9 mouse cellular contexts compared by ENCODE assay signal in genomic region chr5:24902835-24903234, GRCm38 (mm10).
DNase-seq lines count a peak whose midpoint lies in the region; ATAC-seq and TF ChIP-seq lines count a peak whose summit lies in the region.
"Had no signal": no experiment of that assay in that cellular context is flagged by ENCODE, and none has a peak within 500 bp of the region (broad histone marks: within the 10 kb centered on the region; RNA-seq: fewer than 3 reads in every experiment).

No protein-coding gene starts in this region.

- no peak for TF ChIP-seq POLR2A in MEL (IDR thresholded peaks at IDR 0.05; ENCODE audit: control insufficient read depth in 1 of 2, insufficient read depth in 1 of 2, low read depth in 1 of 2, low read length in 2 of 2, poor library complexity in 1 of 2)

- H3K4me3 ChIP-seq in kidney, embryonic 15.5 days (replicated peaks), result no peak overlapping the region
- H3K4me3 ChIP-seq in MEL (ENCODE audit: control insufficient read depth in 1 of 2, insufficient read depth in 1 of 2, low read depth in 2 of 2, low read length in 2 of 2), result no peak overlapping the region
- H3K4me3 ChIP-seq in intestine, postnatal 0 days (ENCODE audit: low read depth, low read length), result no peak overlapping the region
- H3K4me3 ChIP-seq: megakaryocyte, embryonic 14.5 days had no signal

- ATAC-seq in kidney, embryonic 15.5 days (replicated peaks; ENCODE audit: low FRiP score), result no peak
- ATAC-seq in common myeloid progenitor, adult 5-6 weeks (replicated peaks; ENCODE audit: low read depth, poor library complexity, severe bottlenecking), result peak; percentile 80
- peak; percentile 43 for ATAC-seq in intestine, postnatal 0 days

- TF ChIP-seq EP300 in MEL (IDR thresholded peaks at IDR 0.05; ENCODE audit: low read depth in 1 of 2, low read length in 2 of 2), result no peak

- peak; percentile 61 to 84 (median 78) for TF ChIP-seq CTCF in MEL (IDR thresholded peaks at IDR 0.05 in 2 of 3, conservative IDR thresholded peaks at IDR 0.05 in 1 of 3; ENCODE audit: control insufficient read depth in 1 of 3, insufficient read depth in 1 of 3, low read depth in 2 of 3, low read length in 3 of 3, poor library complexity in 1 of 3, severe bottlenecking in 1 of 3)
- TF ChIP-seq CTCF in intestine, postnatal 0 days (IDR thresholded peaks at IDR 0.05; ENCODE audit: low read depth), result peak; percentile 83

- TF ChIP-seq RAD21 in MEL (IDR thresholded peaks at IDR 0.05; ENCODE audit: low read depth, low read length), result peak; percentile 69

- H3K4me2 ChIP-seq in kidney, embryonic 15.5 days, result no peak overlapping the region
- H3K4me2 ChIP-seq in intestine, postnatal 0 days (replicated peaks; ENCODE audit: low read depth), result no peak overlapping the region

- H3K27ac ChIP-seq in kidney, embryonic 15.5 days, result no peak overlapping the region
- H3K27ac ChIP-seq in MEL (ENCODE audit: control insufficient read depth, low read depth, low read length), result no peak overlapping the region
- no peak overlapping the region for H3K27ac ChIP-seq in intestine, postnatal 0 days (ENCODE audit: low read depth, low read length)

- no peaks in the 10 kb centered on the region for H3K9me3 ChIP-seq in kidney, embryonic 15.5 days (replicated peaks)
- H3K9me3 ChIP-seq in MEL (replicated peaks; ENCODE audit: insufficient read depth, low read length), result no peaks in the 10 kb centered on the region
- H3K9me3 ChIP-seq in intestine, postnatal 0 days (ENCODE audit: control insufficient read depth), result no peaks in the 10 kb centered on the region
- H3K9me3 ChIP-seq: megakaryocyte, embryonic 14.5 days had no signal

- no peaks in the 10 kb centered on the region for H3K27me3 ChIP-seq in kidney, embryonic 15.5 days
- no peaks in the 10 kb centered on the region for H3K27me3 ChIP-seq in MEL (ENCODE audit: control insufficient read depth in 1 of 2, insufficient read depth in 2 of 2, low read length in 2 of 2)
- H3K27me3 ChIP-seq in intestine, postnatal 0 days (replicated peaks; ENCODE audit: control insufficient read depth, insufficient read depth, low read length), result no peaks in the 10 kb centered on the region

- H3K36me3 ChIP-seq in kidney, embryonic 15.5 days, result peaks cover 9% of the 10 kb centered on the region
- H3K36me3 ChIP-seq in MEL (ENCODE audit: control insufficient read depth in 1 of 2, insufficient read depth in 2 of 2, low read length in 2 of 2), result peaks cover 0 to 5% of the 10 kb centered on the region in 2 experiments; a peak in 2 of 4 replicates
- H3K36me3 ChIP-seq in intestine, postnatal 0 days (ENCODE audit: control insufficient read depth, insufficient read depth), result peaks cover 15% of the 10 kb centered on the region; the same call in 1 of the 2 replicates

- H3K9ac ChIP-seq in kidney, embryonic 15.5 days, result no peak overlapping the region
- no peak overlapping the region for H3K9ac ChIP-seq in MEL (ENCODE audit: control insufficient read depth, low read depth, low read length, poor library complexity, severe bottlenecking)
- H3K9ac ChIP-seq in intestine, postnatal 0 days (ENCODE audit: low read depth, low read length), result no peak overlapping the region

- H3K4me1 ChIP-seq in kidney, embryonic 15.5 days, result peaks cover 20% of the 10 kb centered on the region
- H3K4me1 ChIP-seq in MEL (ENCODE audit: control insufficient read depth in 1 of 2, insufficient read depth in 2 of 2, low read length in 2 of 2), result peaks cover 0 to 5% of the 10 kb centered on the region in 2 experiments; a peak in 2 of 4 replicates
- no peaks in the 10 kb centered on the region for H3K4me1 ChIP-seq in intestine, postnatal 0 days (replicated peaks; ENCODE audit: control insufficient read depth, insufficient read depth, low read length)

- H3K79me2 ChIP-seq in MEL (ENCODE audit: control insufficient read depth, insufficient read depth, low read length, poor library complexity), result peaks cover under 1% of the 10 kb centered on the region; the same call in 1 of the 2 replicates

- peak; percentile 21 for DNase-seq in kidney, adult 11 months
- DNase-seq in MEL (ENCODE audit: low read depth, low spot score), result peak; percentile 65
- DNase-seq in mesoderm, embryonic 11.5 days (ENCODE audit: low read depth, low spot score), result peak; percentile 32
- no peak for DNase-seq in right cerebral cortex, postnatal 14 days
- no peak for DNase-seq in ovary, adult 18-20 months (ENCODE audit: low spot score)

- 28% methylated on average over 4 of the region's 4 CpGs for WGBS in kidney, embryonic 15.5 days
- 29% methylated on average over 4 of the region's 4 CpGs for WGBS in intestine, postnatal 0 days

TF ChIP-seq in MEL, 35 proteins besides CTCF, POLR2A, EP300 and RAD21:
- TF ChIP-seq MAZ (IDR thresholded peaks at IDR 0.05; ENCODE audit: low read depth, low read length) (no peak), BHLHE40 (IDR thresholded peaks at IDR 0.05; ENCODE audit: borderline replicate concordance, low read depth, low read length) (no peak), TAL1 (IDR thresholded peaks at IDR 0.05; ENCODE audit: low read length) (no peak), ZC3H11A (IDR thresholded peaks at IDR 0.05; ENCODE audit: low read depth, low read length) (peak; percentile 71), USF1 (IDR thresholded peaks at IDR 0.05; ENCODE audit: low read depth, low read length) (no peak), MAFK (IDR thresholded peaks at IDR 0.05; ENCODE audit: borderline replicate concordance, low read depth, low read length) (no peak), SMC3 (IDR thresholded peaks at IDR 0.05; ENCODE audit: low read depth, low read length) (peak; percentile 90), RCOR1 (IDR thresholded peaks at IDR 0.05; ENCODE audit: low read depth, low read length) (no peak), KAT2A (conservative IDR thresholded peaks at IDR 0.05; ENCODE audit: low read depth, low read length) (no peak), E2F4 (IDR thresholded peaks at IDR 0.05; ENCODE audit: borderline replicate concordance, low read depth, low read length) (no peak)

Comparison
In these comparisons a context has a peak if more than half of its experiments do, and no peak if none do; other contexts are left out.
1. DNase-seq: peak in kidney, adult 11 months (single experiment), MEL (single experiment) and mesoderm, embryonic 11.5 days (single experiment); none in right cerebral cortex, postnatal 14 days (single experiment) and ovary, adult 18-20 months (single experiment).